Mouse (Mus musculus) forebrain, embryonic 11.5 days (tissue): ENCODE data around the gene Tut7. TPM values are rescaled to one million over a fixed set of nuclear protein-coding genes. Genes with fewer than 3 reads are reported as not detected.
A peak's percentile ranks its signal among the peaks of the same experiment; 100 is the strongest.
"Not testable (repeated sequence)": the region's sequence is repeated elsewhere in the genome, so short reads cannot be mapped to it uniquely, and the experiment has no call there.

Source experiments
- ATAC-seq: fragments of 200-750 bp; cut with Nextera tagmentation; replicated peaks from 2 replicates; pipeline ENCODE4 v1.8.0; 2017; ENCODE audit warnings: moderate TSS enrichment; ENCODE audit not compliant: low FRiP score
- DNase-seq: peaks from one replicate; pipeline ENCODE4 v3.0.0-alpha.2; 2017; ENCODE audit warnings: low spot score
- H3K27ac ChIP-seq: fragments of 300-500 bp; sonication (generic); 2 replicates; pipeline ENCODE4 v1.5.1; 2014; ENCODE audit warnings: low read depth, low read length
- H3K27me3 ChIP-seq: fragments of 300-500 bp; sonication (generic); 2 replicates; pipeline ENCODE4 v1.6.1; 2014; ENCODE audit warnings: mild to moderate bottlenecking, low read length, mixed read lengths; ENCODE audit not compliant: control insufficient read depth, insufficient read depth
- H3K36me3 ChIP-seq: fragments of 300-500 bp; sonication (generic); 2 replicates; pipeline ENCODE4 v1.6.1; 2014; ENCODE audit warnings: mild to moderate bottlenecking, low read length, moderate library complexity, mixed read lengths; ENCODE audit not compliant: control insufficient read depth, insufficient read depth
- H3K4me1 ChIP-seq: fragments of 300-500 bp; sonication (generic); replicated peaks from 2 replicates; pipeline ENCODE4 v1.6.1; 2014; ENCODE audit warnings: low read length, mixed read lengths; ENCODE audit not compliant: control insufficient read depth, insufficient read depth
- H3K4me2 ChIP-seq: fragments of 300-500 bp; sonication (generic); 2 replicates; pipeline ENCODE4 v1.6.1; 2014; ENCODE audit warnings: low read depth, mild to moderate bottlenecking, low read length, moderate library complexity, mixed read lengths; ENCODE audit not compliant: severe bottlenecking
- H3K4me3 ChIP-seq: fragments of 300-500 bp; sonication (generic); 2 replicates; pipeline ENCODE4 v1.5.1; 2014; ENCODE audit warnings: low read depth, low read length
- H3K9ac ChIP-seq: fragments of 300-500 bp; sonication (generic); 2 replicates; pipeline ENCODE4 v1.6.1; 2014; ENCODE audit warnings: low read length
- H3K9me3 ChIP-seq: fragments of 300-500 bp; sonication (generic); 2 replicates; pipeline ENCODE4 v1.6.1; 2016; ENCODE audit warnings: low read length, mixed read lengths; ENCODE audit not compliant: control insufficient read depth
- WGBS: fragments of 180-500 bp; shearing (Covaris S2); extraction: QIAGEN DNeasy Blood & Tissue Kit; methylation state at CpG from one replicate; pipeline ENCODE4 v1.1.7; 2014; 5-methylcytosine and 5-hydroxymethylcytosine counted together
- polyA plus RNA-seq: library from polyadenylated mRNA; unstranded; fragments of >200 nt; fragmentation: Nextera tagmentation; extraction: Ambion mirVana; gene quantifications from 2 replicates; pipeline ENCODE4 v1.2.1, GENCODE M21; 2014

Tut7 gene
- polyA plus RNA-seq, 1 experiment from 2014 or later: 55.5 TPM

GRCm38 (mm10) chr13:59739397-59739796, 83.5 kb downstream of the Tut7 start:
- Histone ChIP-seq H3K27me3 (no peaks in the 10 kb centered on the region), H3K9me3 (no peaks in the 10 kb centered on the region), H3K27ac (no peak overlapping the region), H3K4me2 (no peak overlapping the region), H3K4me3 (no peak overlapping the region), H3K9ac (no peak overlapping the region), H3K4me1 (no peaks in the 10 kb centered on the region), H3K36me3 (no peaks in the 10 kb centered on the region)
- WGBS: 94% methylated on average over 4 of the region's 4 CpGs
- no peak for ATAC-seq
- DNase-seq: no peak

GRCm38 (mm10) chr13:59738455-59738854, 84.5 kb downstream of the Tut7 start:
- Histone ChIP-seq H3K9ac (no peak overlapping the region), H3K27me3 (no peaks in the 10 kb centered on the region), H3K9me3 (no peaks in the 10 kb centered on the region), H3K27ac (no peak overlapping the region), H3K4me3 (no peak overlapping the region), H3K4me1 (no peaks in the 10 kb centered on the region), H3K4me2 (no peak overlapping the region), H3K36me3 (no peaks in the 10 kb centered on the region)
- 83% methylated on average over 2 of the region's 2 CpGs for WGBS
- ATAC-seq (no peak), DNase-seq (no peak)

GRCm38 (mm10) chr13:59735190-59735589, 87.8 kb downstream of the Tut7 start:
- Histone ChIP-seq H3K9ac (no peak overlapping the region), H3K9me3 (no peaks in the 10 kb centered on the region), H3K27ac (no peak overlapping the region), H3K4me3 (no peak overlapping the region), H3K36me3 (no peaks in the 10 kb centered on the region), H3K27me3 (no peaks in the 10 kb centered on the region), H3K4me2 (no peak overlapping the region), H3K4me1 (no peaks in the 10 kb centered on the region)
- ATAC-seq (peak; percentile 51; the same call in 1 of the 2 replicates), DNase-seq (no peak)
- WGBS: 29% methylated on average over 3 of the region's 3 CpGs

- not testable (repeated sequence) for H3K36me3 ChIP-seq, H3K4me1 ChIP-seq, H3K4me2 ChIP-seq, ATAC-seq, H3K9me3 ChIP-seq, H3K4me3 ChIP-seq, DNase-seq, H3K9ac ChIP-seq, H3K27me3 ChIP-seq, H3K27ac ChIP-seq
- 28% methylated on average over 6 of the region's 6 CpGs for WGBS
These were observed 88.6 kb downstream of the Tut7 start for GRCm38 (mm10) chr13:59734347-59734746.

- no peak for DNase-seq
- Histone ChIP-seq H3K4me2 (no peak overlapping the region), H3K36me3 (no peaks in the 10 kb centered on the region), H3K4me1 (no peaks in the 10 kb centered on the region), H3K4me3 (no peak overlapping the region), H3K9ac (no peak overlapping the region), H3K27ac (no peak overlapping the region), H3K27me3 (no peaks in the 10 kb centered on the region), H3K9me3 (no peaks in the 10 kb centered on the region)
- WGBS: 92% methylated on average over 3 of the region's 4 CpGs
- no peak for ATAC-seq
These were observed 89.0 kb downstream of the Tut7 start for GRCm38 (mm10) chr13:59733936-59734335.

GRCm38 (mm10) chr13:59731652-59732051, 91.3 kb downstream of the Tut7 start, which contains the start of gene Spata31d1d:
TSS of gene Spata31d1d (minus strand) at chr13:59731752.
- no peak within 1 kb of the TSS for H3K4me2 ChIP-seq
- peaks cover under 1% of the 10 kb centered on the region; the same call in 1 of the 2 replicates for H3K27me3 ChIP-seq
- ATAC-seq (no peak), DNase-seq (no peak)
- H3K36me3 ChIP-seq: no peaks in the 10 kb centered on the region
- H3K4me3 ChIP-seq: no peak within 1 kb of the TSS
- H3K4me1 ChIP-seq: no peaks in the 10 kb centered on the region
- H3K9ac ChIP-seq: no peak within 1 kb of the TSS
- H3K9me3 ChIP-seq: no peaks in the 10 kb centered on the region
- WGBS: 44% methylated on average over 7 of the region's 7 CpGs
- H3K27ac ChIP-seq: no peak within 1 kb of the TSS

GRCm38 (mm10) chr13:59728378-59729093, 94.4 kb downstream of the Tut7 start:
- ATAC-seq: peak; percentile 81
- H3K4me2 ChIP-seq: no peak overlapping the region

GRCm38 (mm10) chr13:59726139-59726867, 96.6 kb downstream of the Tut7 start:
- ATAC-seq (no peak), DNase-seq (no peak)
- Histone ChIP-seq H3K4me1 (no peaks in the 10 kb centered on the region), H3K9me3 (no peaks in the 10 kb centered on the region), H3K9ac (peak overlapping the region; percentile 24), H3K36me3 (no peaks in the 10 kb centered on the region), H3K4me3 (no peak overlapping the region), H3K4me2 (peak overlapping the region; percentile 37), H3K27ac (no peak overlapping the region), H3K27me3 (peaks cover 2% of the 10 kb centered on the region; the same call in 1 of the 2 replicates)
- WGBS: 32% methylated on average over 29 of the region's 29 CpGs

More at GRCm38 (mm10) chr13:59728378-59729093, 94.4 kb downstream of the Tut7 start:
- Histone ChIP-seq H3K27ac (no peak overlapping the region), H3K9me3 (no peaks in the 10 kb centered on the region), H3K36me3 (no peaks in the 10 kb centered on the region), H3K27me3 (peaks cover 2% of the 10 kb centered on the region; the same call in 1 of the 2 replicates), H3K9ac (no peak overlapping the region), H3K4me3 (no peak overlapping the region), H3K4me1 (no peaks in the 10 kb centered on the region)
- WGBS: 37% methylated on average over 7 of the region's 7 CpGs
- DNase-seq: peak; percentile 89
